Mouse (Mus musculus) cerebellum, adult 2 months (tissue): ENCODE data around the gene Ltbp1.

ENCODE experiments used
- CTCF ChIP-seq: fragments of 200-500 bp; IDR thresholded peaks from 2 replicates; pipeline ENCODE4 v1.5.1; 2011; ENCODE audit warnings: low read depth, mild to moderate bottlenecking, control low read depth, low read length, moderate library complexity, borderline replicate concordance; ENCODE audit not compliant: insufficient read depth
- POLR2A ChIP-seq: fragments of 200-500 bp; IDR thresholded peaks from 2 replicates; pipeline ENCODE4 v1.6.1; 2011; ENCODE audit warnings: low read length, control low read depth, borderline replicate concordance; ENCODE audit not compliant: insufficient read depth

- TF ChIP-seq POLR2A (no peak), CTCF (no peak)
Observed at GRCm38 (mm10) chr17:74981703-74982102, 23.7 kb upstream of the Ltbp1 start.
